In genomic region chr6:52215771-52216535, GRCm38 (mm10) we compare ENCODE assay signal across 9 mouse cellular contexts. TPM values are rescaled to one million over a fixed set of nuclear protein-coding genes. Genes with fewer than 3 reads are reported as not detected.
DNase-seq lines count a peak whose midpoint lies in the region; ATAC-seq lines count a peak whose summit lies in the region.
"Had no signal": no experiment of that assay in that cellular context is flagged by ENCODE, and none has a peak within 500 bp of the region (broad histone marks: within the 10 kb centered on the region; RNA-seq: fewer than 3 reads in every experiment).

No protein-coding gene starts in this region.

- peak; percentile 42 for DNase-seq in adrenal gland, postnatal 10 days
- DNase-seq in adrenal gland, postnatal 36 days: no peak
- no peak for DNase-seq in lung, postnatal 10 days
- DNase-seq in kidney, postnatal 14 days: peak; percentile 57
- DNase-seq in left cerebral cortex, postnatal 4 days: no peak
- DNase-seq in right cerebral cortex, postnatal 14 days: no peak

- no peaks in the 10 kb centered on the region for H3K9me3 ChIP-seq in lung, embryonic 15.5 days
- no peaks in the 10 kb centered on the region for H3K9me3 ChIP-seq in stomach, embryonic 16.5 days (replicated peaks; ENCODE audit: control insufficient read depth, low read length)
- H3K9me3 ChIP-seq: embryonic facial prominence, embryonic 15.5 days had no signal

- no peaks in the 10 kb centered on the region for H3K36me3 ChIP-seq in lung, embryonic 15.5 days
- H3K36me3 ChIP-seq in stomach, embryonic 16.5 days (ENCODE audit: control insufficient read depth, insufficient read depth, low read length): no peaks in the 10 kb centered on the region
- H3K36me3 ChIP-seq: embryonic facial prominence, embryonic 15.5 days had no signal

- no peak overlapping the region for H3K9ac ChIP-seq in lung, embryonic 15.5 days
- H3K9ac ChIP-seq in stomach, embryonic 16.5 days (ENCODE audit: low read length): peak overlapping the region; percentile 56
- H3K9ac ChIP-seq: embryonic facial prominence, embryonic 15.5 days had no signal

- 5% methylated on average over 30 of the region's 30 CpGs for WGBS in lung, embryonic 15.5 days
- WGBS in stomach, embryonic 16.5 days: 5% methylated on average over 30 of the region's 30 CpGs

- ATAC-seq in lung, embryonic 15.5 days (ENCODE audit: borderline replicate concordance, extremely low read depth, low FRiP score, low TSS enrichment): no peak
- ATAC-seq in stomach, embryonic 16.5 days (ENCODE audit: insufficient read depth, low FRiP score): no peak

- H3K4me3 ChIP-seq in lung, embryonic 15.5 days: peak overlapping the region; percentile 44
- H3K4me3 ChIP-seq in stomach, embryonic 16.5 days (replicated peaks; ENCODE audit: low read length): peak overlapping the region; percentile 47

- peaks cover 26% of the 10 kb centered on the region for H3K4me1 ChIP-seq in lung, embryonic 15.5 days
- H3K4me1 ChIP-seq in stomach, embryonic 16.5 days (ENCODE audit: control insufficient read depth, insufficient read depth, low read length): 0 out of 2 replicates have a peak, but pooled peaks cover 4% of the 10 kb centered on the region

- no peak overlapping the region for H3K27ac ChIP-seq in lung, embryonic 15.5 days
- H3K27ac ChIP-seq in stomach, embryonic 16.5 days (ENCODE audit: low read length): no peak overlapping the region
- H3K27ac ChIP-seq: embryonic facial prominence, embryonic 15.5 days had no signal

- intact Hi-C loops in left cerebral cortex, postnatal 4 days (cut with DNase I): no loop called here

- peaks cover 100% of the 10 kb centered on the region for H3K27me3 ChIP-seq in lung, embryonic 15.5 days
- peaks cover 86% of the 10 kb centered on the region for H3K27me3 ChIP-seq in stomach, embryonic 16.5 days (ENCODE audit: control insufficient read depth, insufficient read depth, low read length)

- peak overlapping the region; percentile 69 for H3K4me2 ChIP-seq in lung, embryonic 15.5 days
- peak overlapping the region; percentile 40 for H3K4me2 ChIP-seq in stomach, embryonic 16.5 days (ENCODE audit: low read depth, low read length)

RNA-seq across cellular contexts. Expression of gene Gm28308, which starts 2.8 kb away (rescaled TPM):
- total RNA-seq in adrenal gland, postnatal 10 days (2021): 1 to 10 TPM in 1 of 2 experiments, under 1 TPM in 1; 0.91 to 1.5 TPM
- 1 to 10 TPM; 1.5 to 2.8 TPM for total RNA-seq in adrenal gland, postnatal 36 days (2021)
- polyA plus RNA-seq in lung, embryonic 15.5 days (2015; fragmentation: Nextera tagmentation; extraction: Ambion mirVana): not detected in 2 replicates
- not detected in 2 replicates for polyA plus RNA-seq in stomach, embryonic 16.5 days (2015; fragmentation: Nextera tagmentation; extraction: Ambion mirVana)
- not detected for total RNA-seq in left cerebral cortex, postnatal 4 days (2021)
- polyA plus RNA-seq: embryonic facial prominence, embryonic 15.5 days had no signal

RNA-seq across cellular contexts. Expression of gene Hoxa3, which starts 2.8 kb away (rescaled TPM):
- total RNA-seq in adrenal gland, postnatal 10 days (2021): 10 to 100 TPM in 1 of 2 experiments, 1 to 10 TPM in 1; 5.9 to 13.5 TPM
- total RNA-seq in adrenal gland, postnatal 36 days (2021): 1 to 10 TPM; 3.7 TPM
- 7.5 and 9.4 TPM in 2 replicates for polyA plus RNA-seq in lung, embryonic 15.5 days (2015; fragmentation: Nextera tagmentation; extraction: Ambion mirVana)
- 6.0 and 7.4 TPM in 2 replicates for polyA plus RNA-seq in stomach, embryonic 16.5 days (2015; fragmentation: Nextera tagmentation; extraction: Ambion mirVana)
- total RNA-seq in left cerebral cortex, postnatal 4 days (2021): not detected

RNA-seq across cellular contexts. Expression of gene Hoxa7, which starts 5.7 kb away (rescaled TPM):
- total RNA-seq in adrenal gland, postnatal 10 days (2021): 10 to 100 TPM; 21.5 to 26.6 TPM
- 10 to 100 TPM; 19.1 to 20.1 TPM for total RNA-seq in adrenal gland, postnatal 36 days (2021)
- 4.9 and 5.5 TPM in 2 replicates for polyA plus RNA-seq in lung, embryonic 15.5 days (2015; fragmentation: Nextera tagmentation; extraction: Ambion mirVana)
- polyA plus RNA-seq in stomach, embryonic 16.5 days (2015; fragmentation: Nextera tagmentation; extraction: Ambion mirVana): 10.8 and 12.3 TPM in 2 replicates
- total RNA-seq in left cerebral cortex, postnatal 4 days (2021): not detected
- polyA plus RNA-seq: embryonic facial prominence, embryonic 15.5 days had no signal

RNA-seq across cellular contexts. Expression of gene Hoxa6, which starts 7.4 kb away (rescaled TPM):
- total RNA-seq in adrenal gland, postnatal 10 days (2021): 1 to 10 TPM; 4.8 to 8.6 TPM
- 1 to 10 TPM; 2.5 to 4.6 TPM for total RNA-seq in adrenal gland, postnatal 36 days (2021)
- polyA plus RNA-seq in lung, embryonic 15.5 days (2015; fragmentation: Nextera tagmentation; extraction: Ambion mirVana): 2.9 and 3.1 TPM in 2 replicates
- 1.3 and 1.4 TPM in 2 replicates for polyA plus RNA-seq in stomach, embryonic 16.5 days (2015; fragmentation: Nextera tagmentation; extraction: Ambion mirVana)
- total RNA-seq in left cerebral cortex, postnatal 4 days (2021): not detected
- polyA plus RNA-seq: embryonic facial prominence, embryonic 15.5 days had no signal

RNA-seq across cellular contexts. Expression of gene Hoxa5, which starts 11.6 kb away (rescaled TPM):
- total RNA-seq in adrenal gland, postnatal 10 days (2021): 10 to 100 TPM; 28.0 to 28.2 TPM
- total RNA-seq in adrenal gland, postnatal 36 days (2021): 10 to 100 TPM; 14.7 to 27.8 TPM
- polyA plus RNA-seq in lung, embryonic 15.5 days (2015; fragmentation: Nextera tagmentation; extraction: Ambion mirVana): 48.2 and 48.7 TPM in 2 replicates
- 8.8 and 11.0 TPM in 2 replicates for polyA plus RNA-seq in stomach, embryonic 16.5 days (2015; fragmentation: Nextera tagmentation; extraction: Ambion mirVana)
- total RNA-seq in left cerebral cortex, postnatal 4 days (2021): not detected

Comparison
In these comparisons a context has a peak if more than half of its experiments do, and no peak if none do; other contexts are left out.
1. DNase-seq: peak in adrenal gland, postnatal 10 days (single experiment) and kidney, postnatal 14 days (single experiment); none in adrenal gland, postnatal 36 days (0 of 2), lung, postnatal 10 days (single experiment), left cerebral cortex, postnatal 4 days (single experiment) and right cerebral cortex, postnatal 14 days (single experiment).
2. RNA of gene Hoxa3, which starts 2.8 kb away (total RNA-seq): 5.9 to 13.5 TPM in adrenal gland, postnatal 10 days and 3.7 TPM in adrenal gland, postnatal 36 days; not detected in left cerebral cortex, postnatal 4 days; every median in the first group is over 4 times any median in the second.
3. RNA of gene Hoxa7, which starts 5.7 kb away (total RNA-seq): 21.5 to 26.6 TPM in adrenal gland, postnatal 10 days and 19.1 to 20.1 TPM in adrenal gland, postnatal 36 days; not detected in left cerebral cortex, postnatal 4 days; every median in the first group is over 10 times any median in the second.